14 mouse cellular contexts compared by ENCODE assay signal in genomic region chr9:66977982-66978381, GRCm38 (mm10). TPM values are rescaled to one million over a fixed set of nuclear protein-coding genes. Genes with fewer than 3 reads are reported as not detected.
DNase-seq lines count a peak whose midpoint lies in the region; ATAC-seq and TF ChIP-seq lines count a peak whose summit lies in the region.
"Had no signal": no experiment of that assay in that cellular context is flagged by ENCODE, and none has a peak within 500 bp of the region (broad histone marks: within the 10 kb centered on the region; RNA-seq: fewer than 3 reads in every experiment).

No protein-coding gene starts in this region.

- intact Hi-C loops in left cerebral cortex, adult 2 months (cut with DNase I), result loop anchor here (2.0 to 5.0 kb wide), 2 partner anchors 65 to 101 kb away; no protein-coding TSS in a partner anchor

- H3K27ac ChIP-seq in kidney, embryonic 15.5 days, result no peak overlapping the region
- H3K27ac ChIP-seq in left cerebral cortex, adult 2 months, result peak overlapping the region; percentile 73
- H3K27ac ChIP-seq in hindbrain, embryonic 11.5 days (ENCODE audit: low read depth, low read length), result no peak overlapping the region
- H3K27ac ChIP-seq in hindbrain, embryonic 12.5 days, result no peak overlapping the region
- H3K27ac ChIP-seq: forebrain, embryonic 12.5 days; midbrain, embryonic 10.5 days had no signal

- H3K4me3 ChIP-seq in kidney, embryonic 15.5 days (replicated peaks), result no peak overlapping the region
- no peak overlapping the region for H3K4me3 ChIP-seq in left cerebral cortex, adult 2 months
- H3K4me3 ChIP-seq in hindbrain, embryonic 11.5 days (ENCODE audit: low read depth, low read length), result no peak overlapping the region
- H3K4me3 ChIP-seq in hindbrain, embryonic 12.5 days, result no peak overlapping the region
- H3K4me3 ChIP-seq: forebrain, embryonic 12.5 days; midbrain, embryonic 10.5 days had no signal

- WGBS in kidney, embryonic 15.5 days, result 97% methylated on average over 1 of the region's 1 CpGs
- 92% methylated on average over 1 of the region's 1 CpGs for WGBS in hindbrain, embryonic 11.5 days
- 92% methylated on average over 1 of the region's 1 CpGs for WGBS in hindbrain, embryonic 12.5 days

- ATAC-seq in kidney, embryonic 15.5 days (replicated peaks; ENCODE audit: low FRiP score), result no peak
- no peak for ATAC-seq in hindbrain, embryonic 11.5 days (ENCODE audit: low FRiP score)
- ATAC-seq in hindbrain, embryonic 12.5 days (ENCODE audit: low FRiP score), result no peak
- ATAC-seq: intestine, embryonic 16.5 days had no signal

- peak; percentile 12 to 19 for DNase-seq in adrenal gland, postnatal 36 days
- DNase-seq in adrenal gland, postnatal 4 days (ENCODE audit: low spot score in 2 of 2), result no peak
- peak; percentile 31 for DNase-seq in kidney, postnatal 14 days
- peak; percentile 85 for DNase-seq in A20 (ENCODE audit: low read depth, low spot score)
- peak in 1 of 2 experiments; percentile 35 for DNase-seq in left cerebral cortex, adult 2 months (ENCODE audit: extremely low spot score in 1 of 2, low spot score in 2 of 2)
- no peak for DNase-seq in hindbrain, embryonic 11.5 days (ENCODE audit: low spot score)
- DNase-seq: adrenal gland, postnatal 14 days; heart, postnatal 14 days; layer of hippocampus, postnatal 36 days had no signal

- H3K36me3 ChIP-seq in kidney, embryonic 15.5 days, result no peaks in the 10 kb centered on the region
- H3K36me3 ChIP-seq in hindbrain, embryonic 11.5 days (ENCODE audit: control insufficient read depth, insufficient read depth, low read length), result no peaks in the 10 kb centered on the region
- H3K36me3 ChIP-seq in hindbrain, embryonic 12.5 days, result no peaks in the 10 kb centered on the region
- H3K36me3 ChIP-seq: forebrain, embryonic 12.5 days; midbrain, embryonic 10.5 days had no signal

- H3K9me3 ChIP-seq in kidney, embryonic 15.5 days (replicated peaks), result no peaks in the 10 kb centered on the region
- no peaks in the 10 kb centered on the region for H3K9me3 ChIP-seq in hindbrain, embryonic 11.5 days (ENCODE audit: control insufficient read depth, low read length)
- no peaks in the 10 kb centered on the region for H3K9me3 ChIP-seq in hindbrain, embryonic 12.5 days (replicated peaks)
- H3K9me3 ChIP-seq: forebrain, embryonic 12.5 days; midbrain, embryonic 10.5 days had no signal

- no peak overlapping the region for H3K4me2 ChIP-seq in kidney, embryonic 15.5 days
- H3K4me2 ChIP-seq in hindbrain, embryonic 11.5 days (replicated peaks; ENCODE audit: low read depth, low read length), result no peak overlapping the region
- no peak overlapping the region for H3K4me2 ChIP-seq in hindbrain, embryonic 12.5 days (replicated peaks)
- H3K4me2 ChIP-seq: forebrain, embryonic 12.5 days had no signal

- no peak overlapping the region for H3K9ac ChIP-seq in kidney, embryonic 15.5 days
- no peak overlapping the region for H3K9ac ChIP-seq in hindbrain, embryonic 11.5 days (ENCODE audit: low read depth, low read length)
- no peak overlapping the region for H3K9ac ChIP-seq in hindbrain, embryonic 12.5 days
- H3K9ac ChIP-seq: forebrain, embryonic 12.5 days had no signal

- H3K4me1 ChIP-seq in kidney, embryonic 15.5 days, result peaks cover 23% of the 10 kb centered on the region
- H3K4me1 ChIP-seq in hindbrain, embryonic 11.5 days (replicated peaks; ENCODE audit: control insufficient read depth, insufficient read depth, low read length), result no peaks in the 10 kb centered on the region
- H3K4me1 ChIP-seq in hindbrain, embryonic 12.5 days, result peaks cover 8% of the 10 kb centered on the region; the same call in 1 of the 2 replicates

- no peaks in the 10 kb centered on the region for H3K27me3 ChIP-seq in kidney, embryonic 15.5 days
- no peaks in the 10 kb centered on the region for H3K27me3 ChIP-seq in hindbrain, embryonic 11.5 days (ENCODE audit: control insufficient read depth, insufficient read depth, low read length)
- no peaks in the 10 kb centered on the region for H3K27me3 ChIP-seq in hindbrain, embryonic 12.5 days

- TF ChIP-seq CTCF in left cerebral cortex, adult 2 months (IDR thresholded peaks at IDR 0.05), result no peak

RNA-seq across cellular contexts. Expression of gene Lactb, which starts 2.7 kb away (rescaled TPM):
- 10 to 100 TPM; 16.9 to 20.5 TPM for total RNA-seq in adrenal gland, postnatal 36 days (2021)
- total RNA-seq in adrenal gland, postnatal 4 days (2021), result 10 to 100 TPM; 14.5 TPM
- 14.4 and 17.4 TPM in 2 replicates for polyA plus RNA-seq in kidney, embryonic 15.5 days (2015; fragmentation: Nextera tagmentation; extraction: Ambion mirVana)
- total RNA-seq in left cerebral cortex, adult 2 months (2021), result 10 to 100 TPM; 18.8 to 21.7 TPM
- 11.2 and 12.0 TPM in 2 replicates for polyA plus RNA-seq in hindbrain, embryonic 11.5 days (2014; fragmentation: Nextera tagmentation; extraction: Ambion mirVana)
- polyA plus RNA-seq in hindbrain, embryonic 12.5 days (2016; fragmentation: Nextera tagmentation; extraction: Ambion mirVana), result 10.3 and 11.8 TPM in 2 replicates

RNA-seq across cellular contexts. Expression of gene Rps27l, which starts 32.1 kb away (rescaled TPM):
- total RNA-seq in adrenal gland, postnatal 36 days (2021), result 100 to 1,000 TPM; 270 to 313 TPM
- 100 to 1,000 TPM; 301 to 308 TPM for total RNA-seq in adrenal gland, postnatal 4 days (2021)
- 708 and 821 TPM in 2 replicates for polyA plus RNA-seq in kidney, embryonic 15.5 days (2015; fragmentation: Nextera tagmentation; extraction: Ambion mirVana)
- total RNA-seq in left cerebral cortex, adult 2 months (2021), result 10 to 100 TPM; 34.2 to 39.5 TPM
- polyA plus RNA-seq in hindbrain, embryonic 11.5 days (2014; fragmentation: Nextera tagmentation; extraction: Ambion mirVana), result 603 TPM in 2 replicates
- polyA plus RNA-seq in hindbrain, embryonic 12.5 days (2016; fragmentation: Nextera tagmentation; extraction: Ambion mirVana), result 448 and 466 TPM in 2 replicates

RNA-seq across cellular contexts. Expression of gene Rab8b, which starts 58.5 kb away (rescaled TPM):
- 10 to 100 TPM; 18.9 to 21.9 TPM for total RNA-seq in adrenal gland, postnatal 36 days (2021)
- 10 to 100 TPM; 27.5 to 28.2 TPM for total RNA-seq in adrenal gland, postnatal 4 days (2021)
- 24.4 and 26.4 TPM in 2 replicates for polyA plus RNA-seq in kidney, embryonic 15.5 days (2015; fragmentation: Nextera tagmentation; extraction: Ambion mirVana)
- total RNA-seq in left cerebral cortex, adult 2 months (2021), result 10 to 100 TPM; 30.7 to 32.1 TPM
- polyA plus RNA-seq in hindbrain, embryonic 11.5 days (2014; fragmentation: Nextera tagmentation; extraction: Ambion mirVana), result 34.3 and 34.9 TPM in 2 replicates
- 33.9 and 39.6 TPM in 2 replicates for polyA plus RNA-seq in hindbrain, embryonic 12.5 days (2016; fragmentation: Nextera tagmentation; extraction: Ambion mirVana)

Comparison
In these comparisons a context has a peak if more than half of its experiments do, and no peak if none do; other contexts are left out.
1. DNase-seq: peak in adrenal gland, postnatal 36 days (2 of 2), kidney, postnatal 14 days (single experiment) and A20 (single experiment); none in adrenal gland, postnatal 4 days (0 of 2) and hindbrain, embryonic 11.5 days (single experiment).
2. RNA of gene Rps27l, which starts 32.1 kb away (total RNA-seq): 270 to 313 TPM in adrenal gland, postnatal 36 days and 301 to 308 TPM in adrenal gland, postnatal 4 days; 34.2 to 39.5 TPM in left cerebral cortex, adult 2 months; every median in the first group is over 4 times any median in the second.